Mouse (Mus musculus) ES-E14 (cell line): Measurements from ENCODE around the gene Ghdc. TPM values are rescaled to one million over a fixed set of nuclear protein-coding genes. Genes with fewer than 3 reads are reported as not detected.

Experiments
- DNase-seq: peaks from one replicate; pipeline ENCODE4 v3.0.0-alpha.2; 2013; ENCODE audit warnings: low read depth, low spot score
- H3K27ac ChIP-seq: 2 replicates; pipeline ENCODE4 v1.5.1; 2012; ENCODE audit warnings: low read depth, mild to moderate bottlenecking, low read length, moderate library complexity, mixed read lengths; ENCODE audit not compliant: poor library complexity, insufficient read depth, severe bottlenecking
- H3K36me3 ChIP-seq: 2 replicates; pipeline ENCODE4 v1.6.1; 2012; ENCODE audit warnings: mild to moderate bottlenecking, low read length, moderate library complexity, mixed read lengths; ENCODE audit not compliant: control insufficient read depth, poor library complexity, insufficient read depth, severe bottlenecking
- H3K4me1 ChIP-seq, 2 experiments: fragments of 150-350 bp in 1 of 2; sonication (generic) in 1 of 2; 2 replicates each; pipeline ENCODE4 v1.6.1; 2012; ENCODE audit warnings: low read length in 2 of 2, mild to moderate bottlenecking in 1 of 2, mixed read lengths in 1 of 2; ENCODE audit not compliant: control insufficient read depth in 2 of 2, insufficient read depth in 2 of 2, poor library complexity in 1 of 2
- H3K4me3 ChIP-seq, 2 experiments: fragments of 150-350 bp in 1 of 2; sonication (generic) in 1 of 2; 2 replicates each; pipeline ENCODE4 v1.5.1; 2012; ENCODE audit warnings: low read length in 2 of 2, low read depth in 1 of 2, mild to moderate bottlenecking in 1 of 2, mixed read lengths in 1 of 2; ENCODE audit not compliant: insufficient read depth in 1 of 2, poor library complexity in 1 of 2, severe bottlenecking in 1 of 2
- H3K9ac ChIP-seq: 2 replicates; pipeline ENCODE4 v1.6.1; 2012; ENCODE audit warnings: low read depth, mild to moderate bottlenecking, low read length, mixed read lengths; ENCODE audit not compliant: poor library complexity, insufficient read depth, severe bottlenecking
- H3K9me3 ChIP-seq: fragments of 150-350 bp; sonication (generic); 2 replicates; pipeline ENCODE4 v1.6.1; 2012; ENCODE audit warnings: low read depth, mild to moderate bottlenecking, low read length; ENCODE audit not compliant: control insufficient read depth, insufficient read depth
- CHD2 ChIP-seq: IDR thresholded peaks from 2 replicates; pipeline ENCODE4 v1.6.1; 2014; ENCODE audit warnings: mild to moderate bottlenecking, low read depth, low read length, inconsistent platforms
- HCFC1 ChIP-seq: IDR thresholded peaks from 2 replicates; pipeline ENCODE4 v1.6.1; 2012; ENCODE audit warnings: low read length, inconsistent platforms, borderline replicate concordance; ENCODE audit not compliant: insufficient read depth
- MAFK ChIP-seq: IDR thresholded peaks from 2 replicates; pipeline ENCODE4 v1.6.1; 2014; ENCODE audit warnings: mild to moderate bottlenecking, low read depth, low read length, inconsistent platforms; ENCODE audit not compliant: insufficient read depth
- ZC3H11A ChIP-seq: IDR thresholded peaks from 2 replicates; pipeline ENCODE4 v1.6.1; 2012; ENCODE audit warnings: low read depth, mild to moderate bottlenecking, inconsistent platforms, low read length, borderline replicate concordance
- ZNF384 ChIP-seq: IDR thresholded peaks from 2 replicates; pipeline ENCODE4 v1.6.1; 2012; ENCODE audit warnings: low read depth, low read length, inconsistent platforms
- in situ Hi-C, 2 experiments: fragments of 600-800 bp; cut with MboI; formaldehyde crosslinking; loops; one replicate each; pipeline ENCODE4 v1.15.1; 2025; ENCODE audit warnings: low sequenced_read_pairs in 2 of 2, inconsistent platforms in 1 of 2; ENCODE audit not compliant: unreplicated experiment in 2 of 2
- total RNA-seq: library from RNA; depleted of rRNA; stranded (reverse); fragments of 300-350 nt; gene quantifications from 2 replicates; pipeline ENCODE4 v1.2.3, GENCODE M21; 2012

Gene Ghdc
- total RNA-seq, 1 experiment: 16.5 TPM

GRCm38 (mm10) chr11:100814498-100814897 is 43.7 kb upstream of the Ghdc start:
- no peak for DNase-seq
- TF ChIP-seq CHD2: no peak
- no peak for TF ChIP-seq MAFK
- no peak for TF ChIP-seq HCFC1
- TF ChIP-seq ZC3H11A: no peak
- no peak for TF ChIP-seq ZNF384
- Histone ChIP-seq H3K4me3 (no peak overlapping the region), H3K27ac (no peak overlapping the region), H3K9me3 (no peaks in the 10 kb centered on the region), H3K36me3 (no peaks in the 10 kb centered on the region), H3K4me1 (no peaks in the 10 kb centered on the region; a peak in 1 of 4 replicates), H3K9ac (no peak overlapping the region)
- in situ Hi-C loops: no loop called here

GRCm38 (mm10) chr11:100811132-100811531 is 40.4 kb upstream of the Ghdc start:
- peaks cover 0 to 2% of the 10 kb centered on the region in 2 experiments; a peak in 3 of 4 replicates for H3K4me1 ChIP-seq
- in situ Hi-C loops: no loop called here
- H3K27ac ChIP-seq: no peak overlapping the region
- H3K9ac ChIP-seq: no peak overlapping the region
- TF ChIP-seq ZC3H11A: no peak
- TF ChIP-seq CHD2: no peak
- no peak for TF ChIP-seq ZNF384
- no peak for TF ChIP-seq HCFC1
- TF ChIP-seq MAFK: no peak
- DNase-seq: no peak
- H3K4me3 ChIP-seq: no peak overlapping the region
- H3K36me3 ChIP-seq: no peaks in the 10 kb centered on the region
- H3K9me3 ChIP-seq: no peaks in the 10 kb centered on the region

GRCm38 (mm10) chr11:100810516-100810915 is 39.8 kb upstream of the Ghdc start:
- H3K27ac ChIP-seq: no peak overlapping the region
- no peak overlapping the region for H3K4me3 ChIP-seq
- H3K4me1 ChIP-seq: peaks cover 0 to 2% of the 10 kb centered on the region in 2 experiments; a peak in 3 of 4 replicates
- H3K9ac ChIP-seq: no peak overlapping the region
- H3K36me3 ChIP-seq: no peaks in the 10 kb centered on the region
- TF ChIP-seq CHD2 (no peak), HCFC1 (no peak), ZC3H11A (no peak), ZNF384 (no peak), MAFK (no peak)
- DNase-seq: no peak
- no peaks in the 10 kb centered on the region for H3K9me3 ChIP-seq
- in situ Hi-C loops: no loop called here

GRCm38 (mm10) chr11:100806380-100807305 is 35.9 kb upstream of the Ghdc start:
- H3K9me3 ChIP-seq: no peaks in the 10 kb centered on the region
- DNase-seq: no peak
- no peaks in the 10 kb centered on the region for H3K36me3 ChIP-seq
- H3K9ac ChIP-seq: no peak overlapping the region; the same call in 1 of the 2 replicates
- peaks cover 0 to 2% of the 10 kb centered on the region in 2 experiments; a peak in 2 of 4 replicates for H3K4me1 ChIP-seq
- 0 out of 2 replicates have a peak, but pooled peaks have one; percentile 17 for TF ChIP-seq MAFK
- TF ChIP-seq CHD2: no peak
- TF ChIP-seq ZNF384: no peak
- H3K4me3 ChIP-seq: no peak overlapping the region
- H3K27ac ChIP-seq: no peak overlapping the region
- in situ Hi-C loops: no loop called here
